Mouse (Mus musculus) adipocyte (in vitro differentiated cells): ENCODE data around the gene Auts2.

Experiments used
- DNase-seq: peaks from one replicate; pipeline ENCODE4 v3.0.0-alpha.2; 2016; ENCODE audit warnings: low spot score

Gene Auts2

GRCm38 (mm10) chr5:131647683-131648119, 895.4 kb downstream of the Auts2 start:
- DNase-seq, result no peak

- DNase-seq, result no peak
Measured at GRCm38 (mm10) chr5:131647104-131647682, 896.0 kb downstream of the Auts2 start.

GRCm38 (mm10) chr5:131646192-131646775, 896.9 kb downstream of the Auts2 start:
- no peak for DNase-seq

- DNase-seq, result no peak
Measured at GRCm38 (mm10) chr5:131645341-131646191, 897.6 kb downstream of the Auts2 start.

GRCm38 (mm10) chr5:131644331-131644730, 898.8 kb downstream of the Auts2 start:
- DNase-seq, result no peak

- no peak for DNase-seq
Measured at GRCm38 (mm10) chr5:131643176-131644174, 899.7 kb downstream of the Auts2 start.

GRCm38 (mm10) chr5:131642752-131643151, 900.4 kb downstream of the Auts2 start:
- DNase-seq, result no peak

- no peak for DNase-seq
Measured at GRCm38 (mm10) chr5:131636431-131636830, 906.7 kb downstream of the Auts2 start.

GRCm38 (mm10) chr5:131634731-131635130, 908.4 kb downstream of the Auts2 start:
- DNase-seq, result no peak

GRCm38 (mm10) chr5:131631998-131632379, 911.2 kb downstream of the Auts2 start:
- DNase-seq, result no peak

GRCm38 (mm10) chr5:131631038-131631997, 911.8 kb downstream of the Auts2 start:
- no peak for DNase-seq

- DNase-seq, result no peak
Measured at GRCm38 (mm10) chr5:131630577-131630976, 912.6 kb downstream of the Auts2 start.

- no peak for DNase-seq
Measured at GRCm38 (mm10) chr5:131616113-131616876, 926.8 kb downstream of the Auts2 start.

- DNase-seq, result no peak
Measured at GRCm38 (mm10) chr5:131614238-131614637, 928.9 kb downstream of the Auts2 start.

GRCm38 (mm10) chr5:131613301-131613700, 929.8 kb downstream of the Auts2 start:
- DNase-seq, result no peak

- DNase-seq, result no peak
Measured at GRCm38 (mm10) chr5:131610702-131611101, 932.4 kb downstream of the Auts2 start.

- DNase-seq, result no peak
Measured at GRCm38 (mm10) chr5:131606786-131607185, 936.4 kb downstream of the Auts2 start.

GRCm38 (mm10) chr5:131601934-131602692, 941.0 kb downstream of the Auts2 start:
- DNase-seq, result no peak
